Mouse (Mus musculus) large intestine, adult 2 months (tissue): ENCODE results near the gene Med28. TPM values are rescaled to one million over a fixed set of nuclear protein-coding genes. Genes with fewer than 3 reads are reported as not detected.

Experiments
- DNase-seq: peaks from one replicate; pipeline ENCODE4 v3.0.0-alpha.2; 2012; ENCODE audit warnings: low read depth, low spot score
- WGBS: fragments of 180-500 bp; shearing (Covaris S2); methylation state at CpG from one replicate; pipeline ENCODE4 v1.1.7; 2018; 5-methylcytosine and 5-hydroxymethylcytosine counted together
- polyA plus RNA-seq: library from polyadenylated mRNA; depleted of rRNA; stranded (reverse); fragments of >200 nt; gene quantifications from 2 replicates; pipeline ENCODE4 v1.2.3, GENCODE M21; 2012; rRNA removed

Gene Med28
- 108 and 119 TPM in 2 replicates for polyA plus RNA-seq

GRCm38 (mm10) chr5:45519960-45520808 lies at the start of gene Med28:
TSS of gene Med28 (plus strand) at chr5:45520229.
- peak; percentile 50 for DNase-seq
- 1% methylated on average over 56 of the region's 56 CpGs for WGBS

- WGBS: 12% methylated on average over 7 of the region's 7 CpGs
- no peak for DNase-seq
Measured at GRCm38 (mm10) chr5:45472880-45473450, 47.1 kb upstream of the Med28 start.

GRCm38 (mm10) chr5:45473521-45473920 lies 46.5 kb upstream of the Med28 start:
- WGBS: 85% methylated on average over 1 of the region's 1 CpGs
- no peak for DNase-seq

GRCm38 (mm10) chr5:45474215-45474614 lies 45.8 kb upstream of the Med28 start:
- DNase-seq: no peak
- 27% methylated on average over 6 of the region's 6 CpGs for WGBS

GRCm38 (mm10) chr5:45474758-45475157 lies 45.3 kb upstream of the Med28 start:
- 52% methylated on average over 3 of the region's 4 CpGs for WGBS
- DNase-seq: no peak

GRCm38 (mm10) chr5:45475771-45476170 lies 44.3 kb upstream of the Med28 start:
- 69% methylated on average over 5 of the region's 5 CpGs for WGBS
- DNase-seq: no peak

- DNase-seq: no peak
- 33% methylated on average over 6 of the region's 6 CpGs for whole genome bisulfite sequencing
Measured at GRCm38 (mm10) chr5:45476288-45476687, 43.7 kb upstream of the Med28 start.

GRCm38 (mm10) chr5:45477601-45478000 lies 42.4 kb upstream of the Med28 start:
- DNase-seq: no peak
- 72% methylated on average over 7 of the region's 7 CpGs for WGBS

GRCm38 (mm10) chr5:45480066-45480465 lies 40.0 kb upstream of the Med28 start:
- WGBS: 94% methylated on average over 1 of the region's 1 CpGs
- no peak for DNase-seq

- 87% methylated on average over 2 of the region's 2 CpGs for WGBS
- no peak for DNase-seq
Measured at GRCm38 (mm10) chr5:45481125-45481524, 38.9 kb upstream of the Med28 start.

- 59% methylated on average over 3 of the region's 3 CpGs for WGBS
- no peak for DNase-seq
Measured at GRCm38 (mm10) chr5:45482607-45483006, 37.4 kb upstream of the Med28 start.

- WGBS: 49% methylated on average over 1 of the region's 1 CpGs
- no peak for DNase-seq
Measured at GRCm38 (mm10) chr5:45483654-45484053, 36.4 kb upstream of the Med28 start.

- DNase-seq: no peak
- 23% methylated on average over 4 of the region's 4 CpGs for WGBS
Measured at GRCm38 (mm10) chr5:45491776-45492175, 28.3 kb upstream of the Med28 start.

- peak; percentile 90 for DNase-seq
- under 1% methylated on average over 78 of the region's 78 CpGs for WGBS
Measured at GRCm38 (mm10) chr5:45493191-45494092, 26.6 kb upstream of the Med28 start, which contains the start of gene Lap3. TSS of gene Lap3 (plus strand) at chr5:45493374.

- 30% methylated on average over 9 of the region's 9 CpGs for WGBS
- no peak for DNase-seq
Measured at GRCm38 (mm10) chr5:45494093-45494755, 25.8 kb upstream of the Med28 start.

- no peak for DNase-seq
- WGBS: 51% methylated on average over 3 of the region's 3 CpGs
Measured at GRCm38 (mm10) chr5:45495429-45495975, 24.5 kb upstream of the Med28 start.

- DNase-seq: no peak
Measured at GRCm38 (mm10) chr5:45496042-45496441, 24.0 kb upstream of the Med28 start.

GRCm38 (mm10) chr5:45496479-45496878 lies 23.6 kb upstream of the Med28 start:
- no peak for DNase-seq
- 74% methylated on average over 4 of the region's 4 CpGs for WGBS

GRCm38 (mm10) chr5:45496930-45497550 lies 23.0 kb upstream of the Med28 start:
- 71% methylated on average over 12 of the region's 12 CpGs for WGBS
- no peak for DNase-seq
